Mouse (Mus musculus) C2C12 (cell line): ENCODE measurements around the gene Ube2s. TPM values are rescaled to one million over a fixed set of nuclear protein-coding genes. Genes with fewer than 3 reads are reported as not detected.

Source experiments
- H3K27me3 ChIP-seq: one replicate; pipeline ENCODE4 v1.6.1; 2011; ENCODE audit not compliant: control insufficient read depth, insufficient read depth, insufficient read length
- H3K36me3 ChIP-seq: one replicate; pipeline ENCODE4 v1.6.1; 2011; ENCODE audit not compliant: control insufficient read depth, insufficient read depth
- H3K4me3 ChIP-seq: one replicate; pipeline ENCODE4 v1.5.1; 2011; ENCODE audit warnings: mild to moderate bottlenecking, control low read depth; ENCODE audit not compliant: poor library complexity, insufficient read depth, severe bottlenecking
- H3K79me2 ChIP-seq: one replicate; pipeline ENCODE4 v1.6.1; 2011; ENCODE audit not compliant: control insufficient read depth, insufficient read depth
- H3K79me3 ChIP-seq: one replicate; pipeline ENCODE4 v1.6.1; 2011; ENCODE audit warnings: low read depth, control low read depth
- H3ac ChIP-seq: one replicate; pipeline ENCODE3; 2011; ENCODE audit warnings: low read depth; ENCODE audit not compliant: control insufficient read depth, insufficient read length
- CEBPB ChIP-seq: IDR thresholded peaks from one replicate; pipeline ENCODE4 v1.6.1; 2011; ENCODE audit warnings: low read depth, mild to moderate bottlenecking, control low read depth, moderate library complexity
- CTCF ChIP-seq: IDR thresholded peaks from one replicate; pipeline ENCODE4 v1.5.1; 2011; ENCODE audit not compliant: control insufficient read depth, insufficient read depth, insufficient read length
- FOSL1 ChIP-seq: IDR thresholded peaks from one replicate; pipeline ENCODE4 v1.8.0; 2011; ENCODE audit warnings: mild to moderate bottlenecking, low read length; ENCODE audit not compliant: poor library complexity, insufficient read depth, severe bottlenecking
- MAX ChIP-seq: IDR thresholded peaks from one replicate; pipeline ENCODE4 v1.6.1; 2011; ENCODE audit warnings: mild to moderate bottlenecking, control low read depth
- MYOD1 ChIP-seq: IDR thresholded peaks from one replicate; pipeline ENCODE4 v1.6.1; 2011; ENCODE audit warnings: low read depth; ENCODE audit not compliant: control insufficient read depth, insufficient read length
- MYOG ChIP-seq: IDR thresholded peaks from one replicate; pipeline ENCODE4 v1.6.1; 2011; ENCODE audit not compliant: control insufficient read depth, insufficient read length; ENCODE audit errors: extremely low read depth
- USF1 ChIP-seq: IDR thresholded peaks from one replicate; pipeline ENCODE4 v1.6.1; 2011; ENCODE audit warnings: low read depth, mild to moderate bottlenecking, control low read depth, moderate library complexity
- polyA plus RNA-seq: library from polyadenylated mRNA; unstranded; fragments of >200 nt; fragmentation: generic; extraction: Trizol; gene quantifications from one replicate; pipeline ENCODE4 v1.2.1, GENCODE M21; 2012; ENCODE audit warnings: missing spikeins

The Ube2s gene
- polyA plus RNA-seq, 1 experiment: 599 TPM

- TF ChIP-seq FOSL1 (no peak), MYOG (no peak), CTCF (no peak), CEBPB (no peak), MAX (no peak), MYOD1 (no peak), USF1 (no peak)
- H3K36me3 ChIP-seq: no peaks in the 10 kb centered on the region
- peak overlapping the region; percentile 35 for H3ac ChIP-seq
- peaks cover 5% of the 10 kb centered on the region for H3K27me3 ChIP-seq
- no peaks in the 10 kb centered on the region for H3K79me3 ChIP-seq
- H3K4me3 ChIP-seq: peak overlapping the region; percentile 21
- H3K79me2 ChIP-seq: no peaks in the 10 kb centered on the region
These were observed 35.2 kb downstream of the Ube2s start for GRCm38 (mm10) chr7:4776861-4777830.

- no peak overlapping the region for H3ac ChIP-seq
- H3K79me2 ChIP-seq: no peaks in the 10 kb centered on the region
- H3K79me3 ChIP-seq: no peaks in the 10 kb centered on the region
- no peak overlapping the region for H3K4me3 ChIP-seq
- no peak for TF ChIP-seq FOSL1
- no peaks in the 10 kb centered on the region for H3K36me3 ChIP-seq
- peaks cover 5% of the 10 kb centered on the region for H3K27me3 ChIP-seq
These were observed 36.3 kb downstream of the Ube2s start for GRCm38 (mm10) chr7:4776131-4776530.

- Histone ChIP-seq H3K79me3 (no peaks in the 10 kb centered on the region), H3K27me3 (peaks cover 8% of the 10 kb centered on the region), H3K36me3 (no peaks in the 10 kb centered on the region), H3K4me3 (no peak within 1 kb of the TSS), H3ac (no peak within 1 kb of the TSS), H3K79me2 (no peaks in the 10 kb centered on the region)
- no peak for TF ChIP-seq USF1
- TF ChIP-seq CEBPB: no peak
- no peak for TF ChIP-seq FOSL1
- no peak for TF ChIP-seq MYOD1
- no peak for TF ChIP-seq MAX
- TF ChIP-seq MYOG: no peak
- no peak for TF ChIP-seq CTCF
These were observed 41.2 kb downstream of the Ube2s start, which contains the start of gene Fam71e2 for GRCm38 (mm10) chr7:4771202-4771601. TSS of gene Fam71e2 (minus strand) at chr7:4771302.

GRCm38 (mm10) chr7:4764946-4765710 lies 47.3 kb downstream of the Ube2s start:
- Histone ChIP-seq H3K79me2 (no peaks in the 10 kb centered on the region), H3K36me3 (no peaks in the 10 kb centered on the region), H3K79me3 (no peaks in the 10 kb centered on the region), H3K4me3 (no peak overlapping the region), H3ac (no peak overlapping the region), H3K27me3 (peaks cover 5% of the 10 kb centered on the region)
- TF ChIP-seq MYOD1: no peak
- no peak for TF ChIP-seq CTCF
- TF ChIP-seq MYOG: no peak
- no peak for TF ChIP-seq USF1
- no peak for TF ChIP-seq MAX
- no peak for TF ChIP-seq FOSL1
- TF ChIP-seq CEBPB: no peak

- Histone ChIP-seq H3K79me3 (no peaks in the 10 kb centered on the region), H3K27me3 (peaks cover 9% of the 10 kb centered on the region), H3K79me2 (no peaks in the 10 kb centered on the region), H3K36me3 (no peaks in the 10 kb centered on the region), H3ac (no peak overlapping the region), H3K4me3 (no peak overlapping the region)
- TF ChIP-seq USF1: no peak
- no peak for TF ChIP-seq MYOD1
- no peak for TF ChIP-seq MAX
- no peak for TF ChIP-seq CEBPB
- TF ChIP-seq MYOG: no peak
- TF ChIP-seq CTCF: no peak
- TF ChIP-seq FOSL1: no peak
These were observed 52.7 kb downstream of the Ube2s start for GRCm38 (mm10) chr7:4759670-4760069.
